Mouse (Mus musculus) forebrain, embryonic 13.5 days (tissue): ENCODE results near the gene Rbms1. TPM values are rescaled to one million over a fixed set of nuclear protein-coding genes. Genes with fewer than 3 reads are reported as not detected.

Source experiments
- ATAC-seq: fragments of 200-750 bp; cut with Nextera tagmentation; 2 replicates; pipeline ENCODE4 v1.8.0; 2017
- H3K27ac ChIP-seq: fragments of 300-500 bp; sonication (generic); 2 replicates; pipeline ENCODE4 v1.5.1; 2015; ENCODE audit warnings: inconsistent platforms, mild to moderate bottlenecking, moderate library complexity
- H3K27me3 ChIP-seq: fragments of 300-500 bp; sonication (generic); 2 replicates; pipeline ENCODE4 v1.6.1; 2015; ENCODE audit warnings: mild to moderate bottlenecking, inconsistent platforms
- H3K36me3 ChIP-seq: fragments of 300-500 bp; sonication (generic); 2 replicates; pipeline ENCODE4 v1.6.1; 2015; ENCODE audit warnings: mild to moderate bottlenecking, inconsistent platforms; ENCODE audit not compliant: poor library complexity, severe bottlenecking
- H3K4me1 ChIP-seq: fragments of 300-500 bp; sonication (generic); 2 replicates; pipeline ENCODE4 v1.6.1; 2015; ENCODE audit warnings: inconsistent platforms
- H3K4me2 ChIP-seq: fragments of 300-500 bp; sonication (generic); 2 replicates; pipeline ENCODE4 v1.6.1; 2015; ENCODE audit warnings: inconsistent platforms, mild to moderate bottlenecking, moderate library complexity
- H3K4me3 ChIP-seq: fragments of 300-500 bp; sonication (generic); 2 replicates; pipeline ENCODE4 v1.5.1; 2015; ENCODE audit warnings: mild to moderate bottlenecking, inconsistent platforms
- H3K9ac ChIP-seq: fragments of 300-500 bp; sonication (generic); 2 replicates; pipeline ENCODE4 v1.6.1; 2015; ENCODE audit warnings: mild to moderate bottlenecking, inconsistent platforms
- H3K9me3 ChIP-seq: fragments of 300-500 bp; sonication (generic); replicated peaks from 2 replicates; pipeline ENCODE4 v1.6.1; 2016; ENCODE audit warnings: inconsistent platforms
- WGBS: fragments of 180-500 bp; shearing (Covaris S2); methylation state at CpG from one replicate; pipeline ENCODE4 v1.1.7; 2015; 5-methylcytosine and 5-hydroxymethylcytosine counted together
- polyA plus RNA-seq: library from polyadenylated mRNA; unstranded; fragments of >200 nt; fragmentation: Nextera tagmentation; extraction: Ambion mirVana; gene quantifications from 2 replicates; pipeline ENCODE4 v1.2.1, GENCODE M21; 2015

Gene Rbms1
- polyA plus RNA-seq, 1 experiment from 2014 or later = 14.2 TPM

- no peaks in the 10 kb centered on the region for H3K9me3 ChIP-seq
- H3K9ac ChIP-seq = no peak overlapping the region
- 94% methylated on average over 12 of the region's 12 CpGs for WGBS
- no peak overlapping the region for H3K4me3 ChIP-seq
- no peaks in the 10 kb centered on the region for H3K4me1 ChIP-seq
- H3K4me2 ChIP-seq = no peak overlapping the region
- peaks cover 56% of the 10 kb centered on the region for H3K27me3 ChIP-seq
- no peak for ATAC-seq
- no peak overlapping the region for H3K27ac ChIP-seq
- no peaks in the 10 kb centered on the region for H3K36me3 ChIP-seq
Observed at GRCm38 (mm10) chr2:60812949-60813348, 150.0 kb downstream of the Rbms1 start.

GRCm38 (mm10) chr2:60810617-60811016 is 152.4 kb downstream of the Rbms1 start:
- no peak overlapping the region for H3K9ac ChIP-seq
- ATAC-seq = no peak
- peaks cover 75% of the 10 kb centered on the region for H3K27me3 ChIP-seq
- H3K4me3 ChIP-seq = no peak overlapping the region
- H3K27ac ChIP-seq = no peak overlapping the region
- H3K9me3 ChIP-seq = no peaks in the 10 kb centered on the region
- H3K4me1 ChIP-seq = no peaks in the 10 kb centered on the region
- H3K4me2 ChIP-seq = no peak overlapping the region
- H3K36me3 ChIP-seq = no peaks in the 10 kb centered on the region

- Histone ChIP-seq H3K36me3 (no peaks in the 10 kb centered on the region), H3K4me1 (no peaks in the 10 kb centered on the region), H3K4me2 (no peak overlapping the region), H3K9me3 (no peaks in the 10 kb centered on the region; the same call in 1 of the 2 replicates), H3K4me3 (no peak overlapping the region), H3K9ac (no peak overlapping the region), H3K27me3 (peaks cover 82% of the 10 kb centered on the region), H3K27ac (no peak overlapping the region)
- ATAC-seq = no peak
- 72% methylated on average over 7 of the region's 7 CpGs for WGBS
Observed at GRCm38 (mm10) chr2:60809441-60809921, 153.5 kb downstream of the Rbms1 start.

GRCm38 (mm10) chr2:60808822-60809221 is 154.2 kb downstream of the Rbms1 start:
- Histone ChIP-seq H3K9me3 (no peaks in the 10 kb centered on the region; the same call in 1 of the 2 replicates), H3K36me3 (no peaks in the 10 kb centered on the region), H3K9ac (no peak overlapping the region), H3K4me3 (no peak overlapping the region), H3K4me1 (no peaks in the 10 kb centered on the region), H3K27ac (no peak overlapping the region), H3K27me3 (peaks cover 83% of the 10 kb centered on the region), H3K4me2 (no peak overlapping the region)
- 86% methylated on average over 6 of the region's 6 CpGs for WGBS
- ATAC-seq = no peak

GRCm38 (mm10) chr2:60807341-60808195 is 155.4 kb downstream of the Rbms1 start:
- WGBS = 86% methylated on average over 11 of the region's 11 CpGs
- no peaks in the 10 kb centered on the region for H3K36me3 ChIP-seq
- no peak overlapping the region for H3K4me2 ChIP-seq
- no peaks in the 10 kb centered on the region for H3K4me1 ChIP-seq
- no peaks in the 10 kb centered on the region; the same call in 1 of the 2 replicates for H3K9me3 ChIP-seq
- H3K27ac ChIP-seq = no peak overlapping the region
- H3K27me3 ChIP-seq = peaks cover 89% of the 10 kb centered on the region
- ATAC-seq = no peak
- no peak overlapping the region for H3K9ac ChIP-seq
- no peak overlapping the region for H3K4me3 ChIP-seq

GRCm38 (mm10) chr2:60804763-60805162 is 158.2 kb downstream of the Rbms1 start:
- Histone ChIP-seq H3K36me3 (no peaks in the 10 kb centered on the region), H3K4me1 (peaks cover 17% of the 10 kb centered on the region), H3K9ac (no peak overlapping the region), H3K27ac (no peak overlapping the region), H3K27me3 (peaks cover 99% of the 10 kb centered on the region), H3K4me2 (no peak overlapping the region), H3K4me3 (no peak overlapping the region), H3K9me3 (no peaks in the 10 kb centered on the region; the same call in 1 of the 2 replicates)
- 71% methylated on average over 7 of the region's 7 CpGs for WGBS
- no peak for ATAC-seq

GRCm38 (mm10) chr2:60803377-60803776 is 159.6 kb downstream of the Rbms1 start:
- Histone ChIP-seq H3K9me3 (no peaks in the 10 kb centered on the region; the same call in 1 of the 2 replicates), H3K4me3 (no peak overlapping the region), H3K9ac (no peak overlapping the region), H3K4me1 (peaks cover 22% of the 10 kb centered on the region), H3K36me3 (no peaks in the 10 kb centered on the region), H3K27ac (no peak overlapping the region), H3K27me3 (peaks cover 99% of the 10 kb centered on the region), H3K4me2 (no peak overlapping the region)
- no peak for ATAC-seq
- WGBS = 91% methylated on average over 6 of the region's 6 CpGs

- H3K4me3 ChIP-seq = no peak overlapping the region
- no peak overlapping the region for H3K9ac ChIP-seq
- H3K9me3 ChIP-seq = no peaks in the 10 kb centered on the region; the same call in 1 of the 2 replicates
- no peaks in the 10 kb centered on the region for H3K36me3 ChIP-seq
- H3K27me3 ChIP-seq = peaks cover 99% of the 10 kb centered on the region
- H3K27ac ChIP-seq = no peak overlapping the region
- peaks cover 22% of the 10 kb centered on the region for H3K4me1 ChIP-seq
- no peak for ATAC-seq
- H3K4me2 ChIP-seq = no peak overlapping the region
- 74% methylated on average over 8 of the region's 8 CpGs for WGBS
Observed at GRCm38 (mm10) chr2:60802828-60803227, 160.2 kb downstream of the Rbms1 start.

- Histone ChIP-seq H3K27ac (no peak overlapping the region), H3K4me2 (no peak overlapping the region), H3K27me3 (peaks cover 93% of the 10 kb centered on the region), H3K9me3 (no peaks in the 10 kb centered on the region; the same call in 1 of the 2 replicates), H3K9ac (no peak overlapping the region), H3K4me1 (peaks cover 26% of the 10 kb centered on the region), H3K36me3 (no peaks in the 10 kb centered on the region), H3K4me3 (no peak overlapping the region)
- peak; percentile 47 for ATAC-seq
- WGBS = 12% methylated on average over 4 of the region's 4 CpGs
Observed at GRCm38 (mm10) chr2:60802191-60802590, 160.8 kb downstream of the Rbms1 start.

GRCm38 (mm10) chr2:60801571-60802155 is 161.3 kb downstream of the Rbms1 start:
- Histone ChIP-seq H3K4me3 (no peak overlapping the region), H3K27ac (no peak overlapping the region), H3K9me3 (no peaks in the 10 kb centered on the region; the same call in 1 of the 2 replicates), H3K4me1 (peaks cover 32% of the 10 kb centered on the region), H3K9ac (no peak overlapping the region), H3K4me2 (peak overlapping the region; percentile 44; the same call in 1 of the 2 replicates), H3K27me3 (peaks cover 91% of the 10 kb centered on the region), H3K36me3 (no peaks in the 10 kb centered on the region)
- 9% methylated on average over 12 of the region's 12 CpGs for WGBS
- no peak for ATAC-seq

GRCm38 (mm10) chr2:60800921-60801558 is 162.0 kb downstream of the Rbms1 start:
- Histone ChIP-seq H3K27ac (no peak overlapping the region), H3K4me3 (peak overlapping the region; percentile 15; the same call in 1 of the 2 replicates), H3K27me3 (peaks cover 92% of the 10 kb centered on the region), H3K4me1 (peaks cover 38% of the 10 kb centered on the region), H3K9me3 (no peaks in the 10 kb centered on the region; the same call in 1 of the 2 replicates), H3K4me2 (peak overlapping the region; percentile 44), H3K36me3 (no peaks in the 10 kb centered on the region), H3K9ac (no peak overlapping the region)
- ATAC-seq = no peak
- 11% methylated on average over 15 of the region's 15 CpGs for WGBS

GRCm38 (mm10) chr2:60799816-60800215 is 163.2 kb downstream of the Rbms1 start:
- no peak overlapping the region for H3K4me2 ChIP-seq
- no peaks in the 10 kb centered on the region for H3K36me3 ChIP-seq
- no peak overlapping the region for H3K4me3 ChIP-seq
- H3K27me3 ChIP-seq = peaks cover 92% of the 10 kb centered on the region
- H3K9ac ChIP-seq = no peak overlapping the region
- ATAC-seq = no peak
- 84% methylated on average over 7 of the region's 7 CpGs for WGBS
- H3K27ac ChIP-seq = no peak overlapping the region
- peaks cover 43% of the 10 kb centered on the region for H3K4me1 ChIP-seq
- H3K9me3 ChIP-seq = no peaks in the 10 kb centered on the region
